Mouse (Mus musculus): ENCODE measurements at regions not wholly inside any gene's neighbourhood (a gene's known extent, or its start where the extent isn't known, plus 50 kb on each side); places are given as distances from the start of the nearest gene placed in this dataset.
A peak's percentile ranks its signal among the peaks of the same experiment; 100 is the strongest.

GRCm38 (mm10) chr3:143100810-143101645, 219.2 kb upstream of the Pkn2 start:
- H3K4me1 ChIP-seq (ENCODE audit: control insufficient read depth, insufficient read depth, low read length) = peaks cover 5% of the 10 kb centered on the region; the same call in 1 of the 2 replicates
- peak overlapping the region; percentile 65 for H3K4me2 ChIP-seq (ENCODE audit: low read depth, low read length)
- no peaks in the 10 kb centered on the region for H3K36me3 ChIP-seq (ENCODE audit: control insufficient read depth, insufficient read depth, low read length)
- H3K27ac ChIP-seq (ENCODE audit: low read depth, low read length) = peak overlapping the region; percentile 84
- H3K27me3 ChIP-seq (ENCODE audit: control insufficient read depth, insufficient read depth, low read length) = no peaks in the 10 kb centered on the region
- peak overlapping the region; percentile 37 for H3K4me3 ChIP-seq (ENCODE audit: low read depth, low read length)
- no peaks in the 10 kb centered on the region for H3K9me3 ChIP-seq (ENCODE audit: control insufficient read depth, low read length)
- peak; percentile 88 for ATAC-seq (ENCODE audit: low read depth)
- WGBS = 1% methylated on average over 44 of the region's 59 CpGs
- peak overlapping the region; percentile 68 for H3K9ac ChIP-seq (replicated peaks; ENCODE audit: low read depth, low read length)

DNA sequence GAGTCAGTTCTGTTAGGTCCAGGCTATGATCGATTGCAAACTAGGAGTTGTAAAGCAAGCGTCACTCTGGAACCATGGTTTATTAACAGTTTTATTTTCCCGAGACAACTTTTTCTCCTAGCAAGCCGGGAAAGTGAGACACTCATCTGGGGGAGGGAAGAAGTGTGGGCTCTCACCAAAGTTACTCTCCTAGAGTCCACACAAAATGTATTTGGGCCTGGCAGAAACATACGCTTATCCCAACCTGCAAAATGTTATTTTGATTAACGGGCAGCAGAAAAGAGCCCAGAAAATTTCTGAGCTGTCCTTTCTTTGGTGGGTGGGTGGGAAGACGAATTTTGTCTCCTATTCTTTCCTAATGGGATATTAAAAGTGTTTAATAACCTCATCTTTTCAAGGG, 218.4 kb upstream of the Pkn2 start:
- peak overlapping the region; percentile 68 for H3K9ac ChIP-seq (replicated peaks; ENCODE audit: low read depth, low read length)
- H3K4me1 ChIP-seq (ENCODE audit: control insufficient read depth, insufficient read depth, low read length) = peaks cover 5% of the 10 kb centered on the region; the same call in 1 of the 2 replicates
- no peaks in the 10 kb centered on the region for H3K27me3 ChIP-seq (ENCODE audit: control insufficient read depth, insufficient read depth, low read length)
- no peaks in the 10 kb centered on the region for H3K36me3 ChIP-seq (ENCODE audit: control insufficient read depth, insufficient read depth, low read length)
- H3K27ac ChIP-seq (ENCODE audit: low read depth, low read length) = peak overlapping the region; percentile 84
- H3K9me3 ChIP-seq (ENCODE audit: control insufficient read depth, low read length) = no peaks in the 10 kb centered on the region
- peak overlapping the region; percentile 37 for H3K4me3 ChIP-seq (ENCODE audit: low read depth, low read length)
- 46% methylated on average over 7 of the region's 7 CpGs for WGBS
- no peak for ATAC-seq (ENCODE audit: low read depth)
- peak overlapping the region; percentile 65 for H3K4me2 ChIP-seq (ENCODE audit: low read depth, low read length)

DNA sequence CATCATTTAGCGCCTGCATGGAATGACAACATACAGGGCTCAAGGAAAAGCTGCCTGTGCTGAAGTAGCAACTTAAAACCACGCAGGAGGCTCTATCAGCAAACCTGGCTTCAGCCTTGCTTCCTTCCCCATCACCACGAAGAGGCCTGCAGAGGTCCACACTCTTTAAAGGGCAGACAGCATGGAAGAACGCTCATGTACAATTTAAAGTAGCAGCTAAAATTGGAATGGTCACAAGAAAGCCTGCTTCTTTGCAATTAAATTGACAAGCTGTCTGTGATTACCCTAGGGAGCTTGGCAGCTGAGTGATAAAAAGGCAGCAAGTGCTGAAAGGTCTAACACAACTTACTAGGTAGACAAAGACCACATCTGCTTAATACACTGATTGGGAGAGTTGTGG, 210.4 kb upstream of the Pkn2 start:
- H3K4me2 ChIP-seq (ENCODE audit: low read depth, low read length) = no peak overlapping the region
- no peak overlapping the region for H3K27ac ChIP-seq (ENCODE audit: low read depth, low read length)
- no peaks in the 10 kb centered on the region for H3K27me3 ChIP-seq (ENCODE audit: control insufficient read depth, insufficient read depth, low read length)
- H3K4me1 ChIP-seq (ENCODE audit: control insufficient read depth, insufficient read depth, low read length) = no peaks in the 10 kb centered on the region
- no peaks in the 10 kb centered on the region for H3K9me3 ChIP-seq (ENCODE audit: control insufficient read depth, low read length)
- no peak overlapping the region for H3K9ac ChIP-seq (replicated peaks; ENCODE audit: low read depth, low read length)
- ATAC-seq (ENCODE audit: low read depth) = no peak; the same call in 1 of the 2 replicates
- H3K36me3 ChIP-seq (ENCODE audit: control insufficient read depth, insufficient read depth, low read length) = no peaks in the 10 kb centered on the region
- no peak overlapping the region for H3K4me3 ChIP-seq (ENCODE audit: low read depth, low read length)
- 51% methylated on average over 4 of the region's 4 CpGs for WGBS

DNA sequence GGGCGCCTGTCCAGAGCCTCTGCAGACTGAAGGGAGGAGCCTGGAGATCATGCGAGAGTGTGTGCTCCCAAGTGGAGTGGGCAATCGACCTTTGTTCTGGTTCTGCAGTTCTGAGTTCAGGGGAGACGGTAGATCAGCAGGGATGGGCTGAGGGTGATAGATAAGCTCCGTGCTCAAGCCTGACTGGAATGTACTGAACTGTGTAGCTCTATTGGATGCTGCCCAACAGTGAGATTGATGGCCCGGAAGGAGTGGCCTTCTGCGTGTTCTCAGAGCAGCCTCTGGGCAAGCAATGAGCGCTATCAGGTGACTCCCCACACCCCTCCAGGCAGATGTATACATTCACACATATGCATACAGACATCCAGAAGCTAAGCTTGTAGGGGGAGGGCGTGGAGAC, 209.1 kb upstream of the Pkn2 start:
- Histone ChIP-seq H3K4me3 (ENCODE audit: low read depth, low read length) (no peak overlapping the region), H3K27me3 (ENCODE audit: control insufficient read depth, insufficient read depth, low read length) (no peaks in the 10 kb centered on the region), H3K9me3 (ENCODE audit: control insufficient read depth, low read length) (no peaks in the 10 kb centered on the region), H3K4me1 (ENCODE audit: control insufficient read depth, insufficient read depth, low read length) (no peaks in the 10 kb centered on the region), H3K4me2 (ENCODE audit: low read depth, low read length) (no peak overlapping the region), H3K9ac (replicated peaks; ENCODE audit: low read depth, low read length) (no peak overlapping the region), H3K36me3 (ENCODE audit: control insufficient read depth, insufficient read depth, low read length) (no peaks in the 10 kb centered on the region), H3K27ac (ENCODE audit: low read depth, low read length) (no peak overlapping the region)
- WGBS = 49% methylated on average over 9 of the region's 9 CpGs
- peak; percentile 63; the same call in 1 of the 2 replicates for ATAC-seq (ENCODE audit: low read depth)

GRCm38 (mm10) chr3:143090316-143090715, 208.5 kb upstream of the Pkn2 start:
- H3K4me2 ChIP-seq (ENCODE audit: low read depth, low read length) = no peak overlapping the region
- H3K27me3 ChIP-seq (ENCODE audit: control insufficient read depth, insufficient read depth, low read length) = no peaks in the 10 kb centered on the region
- H3K9me3 ChIP-seq (ENCODE audit: control insufficient read depth, low read length) = no peaks in the 10 kb centered on the region
- WGBS = 93% methylated on average over 3 of the region's 3 CpGs
- H3K4me1 ChIP-seq (ENCODE audit: control insufficient read depth, insufficient read depth, low read length) = no peaks in the 10 kb centered on the region
- no peaks in the 10 kb centered on the region for H3K36me3 ChIP-seq (ENCODE audit: control insufficient read depth, insufficient read depth, low read length)
- ATAC-seq (ENCODE audit: low read depth) = no peak
- no peak overlapping the region for H3K27ac ChIP-seq (ENCODE audit: low read depth, low read length)
- no peak overlapping the region for H3K9ac ChIP-seq (replicated peaks; ENCODE audit: low read depth, low read length)
- H3K4me3 ChIP-seq (ENCODE audit: low read depth, low read length) = no peak overlapping the region

DNA sequence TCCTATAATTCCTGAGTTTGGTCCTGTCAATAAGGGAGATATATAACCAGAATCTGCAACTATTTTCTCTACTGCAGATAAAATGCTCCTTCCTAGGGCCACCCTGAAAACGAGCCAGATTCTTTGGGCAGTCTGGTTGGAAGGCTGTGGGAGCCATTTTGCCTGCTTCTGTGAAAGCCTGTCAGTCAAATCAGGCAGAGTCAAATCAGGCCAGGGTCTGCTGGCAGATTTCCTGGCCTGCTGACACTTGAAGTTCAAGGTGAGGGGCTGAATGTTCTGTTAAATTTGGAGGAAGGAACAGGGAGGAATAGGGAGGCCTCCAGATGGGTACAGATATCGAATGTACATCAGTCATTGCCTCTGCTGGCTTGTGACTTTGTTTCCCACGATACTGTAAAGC, 206.0 kb upstream of the Pkn2 start:
- Histone ChIP-seq H3K4me3 (ENCODE audit: low read depth, low read length) (no peak overlapping the region), H3K36me3 (ENCODE audit: control insufficient read depth, insufficient read depth, low read length) (no peaks in the 10 kb centered on the region), H3K9ac (replicated peaks; ENCODE audit: low read depth, low read length) (no peak overlapping the region), H3K4me2 (ENCODE audit: low read depth, low read length) (no peak overlapping the region), H3K9me3 (ENCODE audit: control insufficient read depth, low read length) (no peaks in the 10 kb centered on the region), H3K27me3 (ENCODE audit: control insufficient read depth, insufficient read depth, low read length) (no peaks in the 10 kb centered on the region), H3K4me1 (ENCODE audit: control insufficient read depth, insufficient read depth, low read length) (no peaks in the 10 kb centered on the region), H3K27ac (ENCODE audit: low read depth, low read length) (no peak overlapping the region)
- WGBS = 84% methylated on average over 3 of the region's 3 CpGs
- no peak for ATAC-seq (ENCODE audit: low read depth)

DNA sequence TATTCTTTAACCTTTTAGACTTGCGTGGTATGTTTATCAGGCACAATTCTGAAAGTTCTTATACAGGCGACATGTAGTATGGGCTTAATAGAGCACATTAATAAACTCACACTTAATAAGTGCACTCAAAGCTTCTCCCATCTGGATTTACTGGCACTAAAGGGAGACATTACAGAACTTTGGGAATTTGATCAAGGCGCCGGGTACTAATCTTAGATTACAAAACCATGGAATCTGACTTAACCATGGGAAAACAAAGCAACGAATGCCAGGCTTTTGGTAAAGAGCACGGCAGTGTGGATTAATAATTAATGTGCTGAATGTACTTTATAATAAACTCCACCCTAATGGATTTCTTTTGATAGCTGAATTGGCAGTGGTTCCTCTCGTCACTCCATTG, 196.5 kb upstream of the Pkn2 start:
- Histone ChIP-seq H3K27me3 (ENCODE audit: control insufficient read depth, insufficient read depth, low read length) (no peaks in the 10 kb centered on the region), H3K9ac (replicated peaks; ENCODE audit: low read depth, low read length) (no peak overlapping the region), H3K4me3 (ENCODE audit: low read depth, low read length) (no peak overlapping the region), H3K27ac (ENCODE audit: low read depth, low read length) (no peak overlapping the region), H3K4me2 (ENCODE audit: low read depth, low read length) (no peak overlapping the region), H3K36me3 (ENCODE audit: control insufficient read depth, insufficient read depth, low read length) (no peaks in the 10 kb centered on the region), H3K4me1 (ENCODE audit: control insufficient read depth, insufficient read depth, low read length) (no peaks in the 10 kb centered on the region), H3K9me3 (ENCODE audit: control insufficient read depth, low read length) (no peaks in the 10 kb centered on the region)
- no peak for ATAC-seq (ENCODE audit: low read depth)
- 78% methylated on average over 7 of the region's 7 CpGs for WGBS

DNA sequence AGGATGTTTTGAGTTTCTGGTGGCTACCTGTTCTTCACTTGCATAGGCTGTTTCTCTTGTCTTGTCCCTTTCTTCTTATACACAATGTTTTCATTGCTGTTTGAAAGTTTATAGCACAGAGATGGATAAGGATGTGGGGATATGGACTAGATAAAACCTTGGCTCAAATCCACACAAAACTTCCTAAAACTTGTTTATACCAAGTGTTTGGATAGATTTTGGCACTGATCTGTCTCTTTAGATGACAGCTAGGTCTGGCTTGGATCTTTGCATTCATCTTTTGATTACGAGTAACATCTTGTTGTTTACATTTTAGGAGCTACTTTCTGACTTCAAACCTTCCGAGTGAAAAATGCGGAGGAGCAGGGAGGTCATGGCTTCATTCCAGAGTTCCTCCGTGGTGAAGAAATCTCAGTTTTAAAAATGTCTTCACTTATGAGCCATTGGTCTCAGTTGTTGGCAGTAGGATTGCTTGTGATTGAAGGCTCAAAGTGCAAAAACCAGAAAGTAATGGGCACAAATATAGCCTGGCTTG, 190.1 kb upstream of the Pkn2 start:
- Histone ChIP-seq H3K9me3 (ENCODE audit: control insufficient read depth, low read length) (no peaks in the 10 kb centered on the region), H3K9ac (replicated peaks; ENCODE audit: low read depth, low read length) (no peak overlapping the region), H3K27me3 (ENCODE audit: control insufficient read depth, insufficient read depth, low read length) (no peaks in the 10 kb centered on the region), H3K27ac (ENCODE audit: low read depth, low read length) (no peak overlapping the region), H3K4me2 (ENCODE audit: low read depth, low read length) (no peak overlapping the region), H3K4me1 (ENCODE audit: control insufficient read depth, insufficient read depth, low read length) (no peaks in the 10 kb centered on the region), H3K4me3 (ENCODE audit: low read depth, low read length) (no peak overlapping the region), H3K36me3 (ENCODE audit: control insufficient read depth, insufficient read depth, low read length) (no peaks in the 10 kb centered on the region)
- 86% methylated on average over 4 of the region's 4 CpGs for WGBS
- no peak for ATAC-seq (ENCODE audit: low read depth)

- Histone ChIP-seq H3K27me3 (ENCODE audit: control insufficient read depth, insufficient read depth, low read length) (no peaks in the 10 kb centered on the region), H3K4me3 (ENCODE audit: low read depth, low read length) (no peak overlapping the region), H3K27ac (ENCODE audit: low read depth, low read length) (no peak overlapping the region), H3K4me2 (ENCODE audit: low read depth, low read length) (no peak overlapping the region), H3K9me3 (ENCODE audit: control insufficient read depth, low read length) (no peaks in the 10 kb centered on the region), H3K4me1 (ENCODE audit: control insufficient read depth, insufficient read depth, low read length) (no peaks in the 10 kb centered on the region), H3K36me3 (ENCODE audit: control insufficient read depth, insufficient read depth, low read length) (no peaks in the 10 kb centered on the region), H3K9ac (replicated peaks; ENCODE audit: low read depth, low read length) (no peak overlapping the region)
- WGBS = 93% methylated on average over 3 of the region's 3 CpGs
- no peak for ATAC-seq (ENCODE audit: low read depth)
Measured at GRCm38 (mm10) chr3:143054858-143055257, 173.1 kb upstream of the Pkn2 start.

All from neural tube, embryonic 14.5 days (tissue).